ENCODE assay signal across 8 mouse cellular contexts in genomic region chr15:102246866-102247251, GRCm38 (mm10). TPM values are rescaled to one million over a fixed set of nuclear protein-coding genes. Genes with fewer than 3 reads are reported as not detected.
DNase-seq lines count a peak whose midpoint lies in the region; ATAC-seq lines count a peak whose summit lies in the region.

No protein-coding gene starts in this region.

- intact Hi-C loops in left cerebral cortex, postnatal 10 days (cut with DNase I), result no loop called here

- peak; percentile 37 for ATAC-seq in common myeloid progenitor, adult 5-6 weeks (replicated peaks; ENCODE audit: low read depth, poor library complexity, severe bottlenecking)
- ATAC-seq in megakaryocyte progenitor cell, adult 5-6 weeks (replicated peaks; ENCODE audit: poor library complexity), result peak; percentile 48

- peak; percentile 96 for DNase-seq in adipocyte (ENCODE audit: low spot score)
- DNase-seq in gastrocnemius, postnatal 10 days, result peak; percentile 94
- peak; percentile 90 for DNase-seq in induced T-regulatory cell, adult 2 months (ENCODE audit: low read depth)
- peak; percentile 87 to 98 for DNase-seq in left cerebral cortex, postnatal 10 days (ENCODE audit: extremely low spot score in 1 of 2, low spot score in 2 of 2)
- peak; percentile 88 for DNase-seq in right cerebral cortex, postnatal 14 days
- DNase-seq in c-Kit-positive CD71-positive TER-119-positive erythroid progenitor cells, embryonic 14.5 days (ENCODE audit: low spot score), result no peak

RNA-seq across cellular contexts. Expression of gene Rarg, which starts 10.5 kb away (rescaled TPM):
- total RNA-seq in common myeloid progenitor, adult 5-6 weeks (2017), result 1.2 and 3.9 TPM in 2 replicates
- 10 to 100 TPM; 12.4 to 22.2 TPM for total RNA-seq in gastrocnemius, postnatal 10 days (2021)
- 10 to 100 TPM in 1 of 2 experiments, 1 to 10 TPM in 1; 9.3 to 11.4 TPM for total RNA-seq in left cerebral cortex, postnatal 10 days (2021)
- 4.1 and 4.8 TPM in 2 replicates for total RNA-seq in megakaryocyte progenitor cell, adult 5-6 weeks (2015)
- 3.9 and 4.2 TPM in 2 replicates for total RNA-seq in megakaryocyte progenitor cell, adult 5-6 weeks (2017)

RNA-seq across cellular contexts. Expression of gene Itgb7, which starts 15.1 kb away (rescaled TPM):
- total RNA-seq in common myeloid progenitor, adult 5-6 weeks (2017), result 81.3 and 108 TPM in 2 replicates
- 1 to 10 TPM in 1 of 2 experiments, under 1 TPM in 1; 0.59 to 1.3 TPM for total RNA-seq in gastrocnemius, postnatal 10 days (2021)
- total RNA-seq in left cerebral cortex, postnatal 10 days (2021), result 1 to 10 TPM in 1 of 2 experiments, under 1 TPM in 1; 0.71 to 1.3 TPM
- total RNA-seq in megakaryocyte progenitor cell, adult 5-6 weeks (2015), result 26.6 and 29.2 TPM in 2 replicates
- total RNA-seq in megakaryocyte progenitor cell, adult 5-6 weeks (2017), result 36.7 and 44.6 TPM in 2 replicates

RNA-seq across cellular contexts. Expression of gene Gm9918, which starts 23.5 kb away (rescaled TPM):
- total RNA-seq in common myeloid progenitor, adult 5-6 weeks (2017), result not detected in 2 replicates
- not detected for total RNA-seq in gastrocnemius, postnatal 10 days (2021)
- total RNA-seq in left cerebral cortex, postnatal 10 days (2021), result not detected
- total RNA-seq in megakaryocyte progenitor cell, adult 5-6 weeks (2015), result not detected in 2 replicates
- total RNA-seq in megakaryocyte progenitor cell, adult 5-6 weeks (2017), result not detected in 2 replicates

RNA-seq across cellular contexts. Expression of gene Mfsd5, which starts 32.4 kb away (rescaled TPM):
- 16.8 and 21.0 TPM in 2 replicates for total RNA-seq in common myeloid progenitor, adult 5-6 weeks (2017)
- total RNA-seq in gastrocnemius, postnatal 10 days (2021), result 10 to 100 TPM; 16.1 to 17.6 TPM
- 10 to 100 TPM; 35.7 to 36.0 TPM for total RNA-seq in left cerebral cortex, postnatal 10 days (2021)
- 28.2 and 33.0 TPM in 2 replicates for total RNA-seq in megakaryocyte progenitor cell, adult 5-6 weeks (2015)
- 17.8 and 25.5 TPM in 2 replicates for total RNA-seq in megakaryocyte progenitor cell, adult 5-6 weeks (2017)

RNA-seq across cellular contexts. Expression of gene Csad, which starts 42.3 kb away (rescaled TPM):
- 7.0 and 27.8 TPM in 2 replicates for total RNA-seq in common myeloid progenitor, adult 5-6 weeks (2017)
- total RNA-seq in gastrocnemius, postnatal 10 days (2021), result 10 to 100 TPM; 23.9 to 25.5 TPM
- 10 to 100 TPM; 25.8 to 27.5 TPM for total RNA-seq in left cerebral cortex, postnatal 10 days (2021)
- 6.3 and 10.2 TPM in 2 replicates for total RNA-seq in megakaryocyte progenitor cell, adult 5-6 weeks (2015)
- total RNA-seq in megakaryocyte progenitor cell, adult 5-6 weeks (2017), result 6.4 and 8.1 TPM in 2 replicates

Comparison
In these comparisons a context has a peak if more than half of its experiments do, and no peak if none do; other contexts are left out.
1. RNA of gene Itgb7, which starts 15.1 kb away (total RNA-seq): 81.3 to 108 TPM in common myeloid progenitor, adult 5-6 weeks and 26.6 to 44.6 TPM in megakaryocyte progenitor cell, adult 5-6 weeks; 0.59 to 1.3 TPM in gastrocnemius, postnatal 10 days and 0.71 to 1.3 TPM in left cerebral cortex, postnatal 10 days; every median in the first group is over 10 times any median in the second.